Mouse (Mus musculus) kidney, postnatal 36 days (tissue): ENCODE results near the gene Efs.
A peak's percentile ranks its signal among the peaks of the same experiment; 100 is the strongest.

Experiments
- DNase-seq, 2 experiments: peaks; one replicate each; pipeline ENCODE4 v3.0.0; 2021 to 2022; ENCODE audit warnings: mixed read lengths in 2 of 2

The Efs gene

DNA sequence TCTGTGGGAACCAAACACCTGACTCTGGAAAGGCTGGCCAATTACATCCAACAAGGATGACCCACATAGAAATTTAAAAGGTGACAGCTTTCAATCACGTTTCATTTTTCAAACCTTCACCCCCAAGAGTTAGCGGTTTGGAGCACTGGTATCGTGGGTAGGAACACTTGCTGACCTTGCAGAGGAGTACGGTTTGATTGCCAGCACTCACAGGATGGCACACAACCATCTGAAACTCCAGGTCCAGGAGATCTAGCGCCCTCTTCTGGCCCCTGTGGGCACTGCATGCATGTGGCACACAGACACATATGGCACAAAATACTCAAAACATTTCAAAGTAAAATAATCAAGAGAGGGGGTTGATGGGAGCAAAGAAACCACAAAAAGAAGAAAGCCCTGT lies 59.0 kb downstream of the Efs start:
- peak in 1 of 2 experiments; percentile 39 for DNase-seq
